Mouse (Mus musculus): ENCODE data around the gene Snx4.

The Snx4 gene

GRCm38 (mm10) chr16:33346376-33346775, 95.1 kb downstream of the Snx4 start:
- no peak for DNase-seq

GRCm38 (mm10) chr16:33347134-33347533, 95.9 kb downstream of the Snx4 start:
- no peak for DNase-seq
